Mouse (Mus musculus): ENCODE data around the gene Ascc1. TPM values are rescaled to one million over a fixed set of nuclear protein-coding genes. Genes with fewer than 3 reads are reported as not detected.
"Not testable (repeated sequence)": the region's sequence is repeated elsewhere in the genome, so short reads cannot be mapped to it uniquely, and the experiment has no call there.

Gene Ascc1
- polyA plus RNA-seq, 1 experiment from 2014 or later: 37.2 TPM

GRCm38 (mm10) chr10:59995889-59996288, 6.7 kb upstream of the Ascc1 start:
- Histone ChIP-seq H3K9me3 (ENCODE audit: control insufficient read depth, low read length) (no peaks in the 10 kb centered on the region), H3K4me2 (no peak overlapping the region), H3K27ac (ENCODE audit: low read depth, low read length) (no peak overlapping the region), H3K27me3 (replicated peaks; ENCODE audit: control insufficient read depth, insufficient read depth, low read length) (no peaks in the 10 kb centered on the region), H3K36me3 (ENCODE audit: control insufficient read depth, insufficient read depth, low read length) (peaks cover 24% of the 10 kb centered on the region), H3K4me1 (replicated peaks; ENCODE audit: control insufficient read depth, insufficient read depth, low read length) (0 out of 2 replicates have a peak, but pooled peaks cover 3% of the 10 kb centered on the region), H3K4me3 (ENCODE audit: low read depth, low read length) (no peak overlapping the region), H3K9ac (ENCODE audit: low read depth, low read length) (no peak overlapping the region)
- 94% methylated on average over 6 of the region's 6 CpGs for WGBS
- DNase-seq (ENCODE audit: low spot score): no peak
- ATAC-seq (replicated peaks; ENCODE audit: low FRiP score): no peak

DNA sequence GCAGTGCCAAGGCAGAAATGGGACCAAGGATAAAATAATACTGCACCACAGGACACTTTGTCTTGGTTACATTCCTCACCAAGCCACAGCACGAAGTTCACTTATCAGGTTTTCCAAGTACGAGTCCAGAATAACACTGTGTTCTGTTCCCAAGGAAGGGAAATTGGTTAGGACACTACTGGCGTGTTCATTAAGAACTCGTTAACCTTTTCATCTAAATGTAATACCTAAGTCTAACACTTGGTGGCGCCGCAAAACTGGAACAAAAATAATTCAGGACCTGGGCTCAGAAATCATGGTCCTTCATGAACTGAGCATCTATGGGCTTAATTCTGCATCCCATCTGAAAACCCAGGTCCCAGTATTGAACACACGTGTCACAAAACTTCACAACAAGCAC, 5.0 kb upstream of the Ascc1 start:
- no peak overlapping the region for H3K9ac ChIP-seq (ENCODE audit: low read depth, low read length)
- peaks cover 9% of the 10 kb centered on the region for H3K4me1 ChIP-seq (replicated peaks; ENCODE audit: control insufficient read depth, insufficient read depth, low read length)
- H3K9me3 ChIP-seq (ENCODE audit: control insufficient read depth, low read length): no peaks in the 10 kb centered on the region
- H3K4me2 ChIP-seq: no peak overlapping the region
- no peak overlapping the region for H3K27ac ChIP-seq (ENCODE audit: low read depth, low read length)
- no peak overlapping the region for H3K4me3 ChIP-seq (ENCODE audit: low read depth, low read length)
- whole genome bisulfite sequencing: 17% methylated on average over 7 of the region's 7 CpGs
- H3K27me3 ChIP-seq (replicated peaks; ENCODE audit: control insufficient read depth, insufficient read depth, low read length): no peaks in the 10 kb centered on the region
- H3K36me3 ChIP-seq (ENCODE audit: control insufficient read depth, insufficient read depth, low read length): peaks cover 22% of the 10 kb centered on the region
- no peak for DNase-seq (ENCODE audit: low spot score)
- no peak for ATAC-seq (replicated peaks; ENCODE audit: low FRiP score)

- DNase-seq (ENCODE audit: low spot score) (no peak), ATAC-seq (replicated peaks; ENCODE audit: low FRiP score) (no peak)
- Histone ChIP-seq H3K27me3 (replicated peaks; ENCODE audit: control insufficient read depth, insufficient read depth, low read length) (no peaks in the 10 kb centered on the region), H3K9me3 (ENCODE audit: control insufficient read depth, low read length) (no peaks in the 10 kb centered on the region), H3K27ac (ENCODE audit: low read depth, low read length) (no peak overlapping the region), H3K9ac (ENCODE audit: low read depth, low read length) (no peak overlapping the region), H3K4me1 (replicated peaks; ENCODE audit: control insufficient read depth, insufficient read depth, low read length) (peaks cover 9% of the 10 kb centered on the region), H3K4me2 (no peak overlapping the region), H3K4me3 (ENCODE audit: low read depth, low read length) (no peak overlapping the region), H3K36me3 (ENCODE audit: control insufficient read depth, insufficient read depth, low read length) (peaks cover 16% of the 10 kb centered on the region; the same call in 1 of the 2 replicates)
- WGBS: 75% methylated on average over 3 of the region's 3 CpGs
Observed at GRCm38 (mm10) chr10:59999057-59999456, 3.5 kb upstream of the Ascc1 start.

- H3K4me3 ChIP-seq (ENCODE audit: low read depth, low read length): peak overlapping the region; percentile 63
- H3K9me3 ChIP-seq (ENCODE audit: control insufficient read depth, low read length); ATAC-seq (replicated peaks; ENCODE audit: low FRiP score); DNase-seq (ENCODE audit: low spot score); H3K27ac ChIP-seq (ENCODE audit: low read depth, low read length); H3K27me3 ChIP-seq (replicated peaks; ENCODE audit: control insufficient read depth, insufficient read depth, low read length); H3K4me1 ChIP-seq (replicated peaks; ENCODE audit: control insufficient read depth, insufficient read depth, low read length); H3K36me3 ChIP-seq (ENCODE audit: control insufficient read depth, insufficient read depth, low read length): not testable (repeated sequence)
- H3K4me2 ChIP-seq: peak overlapping the region; percentile 90
- peak overlapping the region; percentile 41; the same call in 1 of the 2 replicates for H3K9ac ChIP-seq (ENCODE audit: low read depth, low read length)
- 83% methylated on average over 8 of the region's 8 CpGs for WGBS
Observed at GRCm38 (mm10) chr10:60001663-60002062, 942 bp upstream of the Ascc1 start.

DNA sequence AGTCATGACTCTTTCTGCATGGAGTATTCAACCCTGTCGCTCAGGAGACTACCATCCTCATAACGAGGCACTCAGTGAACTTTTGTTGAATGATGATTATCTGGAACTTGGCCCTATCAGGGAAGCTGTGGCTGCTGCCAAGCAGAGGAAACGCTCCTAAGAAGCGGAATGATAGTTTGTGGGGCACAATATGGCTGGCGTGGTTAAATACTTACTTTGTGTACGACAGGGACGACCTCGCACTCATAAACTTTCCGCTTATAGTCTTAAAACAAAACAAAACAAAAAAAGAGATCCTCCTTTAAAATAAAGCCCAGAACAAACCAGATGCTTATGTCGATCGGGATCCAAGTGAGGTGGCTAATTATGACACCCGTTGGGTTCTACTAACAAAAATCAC, 402 bp upstream of the Ascc1 start:
- 3% methylated on average over 12 of the region's 12 CpGs for WGBS
- ATAC-seq (replicated peaks; ENCODE audit: low FRiP score) (peak; percentile 13; the same call in 1 of the 2 replicates), DNase-seq (ENCODE audit: low spot score) (no peak)
- Histone ChIP-seq H3K9ac (ENCODE audit: low read depth, low read length) (peak overlapping the region; percentile 82), H3K27ac (ENCODE audit: low read depth, low read length) (peak overlapping the region; percentile 95), H3K4me1 (replicated peaks; ENCODE audit: control insufficient read depth, insufficient read depth, low read length) (peaks cover 9% of the 10 kb centered on the region), H3K4me3 (ENCODE audit: low read depth, low read length) (peak overlapping the region; percentile 63), H3K9me3 (ENCODE audit: control insufficient read depth, low read length) (no peaks in the 10 kb centered on the region), H3K27me3 (replicated peaks; ENCODE audit: control insufficient read depth, insufficient read depth, low read length) (no peaks in the 10 kb centered on the region), H3K4me2 (peak overlapping the region; percentile 90), H3K36me3 (ENCODE audit: control insufficient read depth, insufficient read depth, low read length) (peaks cover 4% of the 10 kb centered on the region; the same call in 1 of the 2 replicates)

GRCm38 (mm10) chr10:60003213-60003752, 678 bp downstream of the Ascc1 start:
- no peaks in the 10 kb centered on the region for H3K9me3 ChIP-seq (ENCODE audit: control insufficient read depth, low read length)
- peaks cover 4% of the 10 kb centered on the region; the same call in 1 of the 2 replicates for H3K36me3 ChIP-seq (ENCODE audit: control insufficient read depth, insufficient read depth, low read length)
- 2% methylated on average over 21 of the region's 21 CpGs for WGBS
- no peaks in the 10 kb centered on the region for H3K27me3 ChIP-seq (replicated peaks; ENCODE audit: control insufficient read depth, insufficient read depth, low read length)
- DNase-seq (ENCODE audit: low spot score) (no peak), ATAC-seq (replicated peaks; ENCODE audit: low FRiP score) (no peak)
- H3K4me1 ChIP-seq (replicated peaks; ENCODE audit: control insufficient read depth, insufficient read depth, low read length): peaks cover 9% of the 10 kb centered on the region
- peak overlapping the region; percentile 95 for H3K27ac ChIP-seq (ENCODE audit: low read depth, low read length)
- H3K9ac ChIP-seq (ENCODE audit: low read depth, low read length): peak overlapping the region; percentile 82
- peak overlapping the region; percentile 63 for H3K4me3 ChIP-seq (ENCODE audit: low read depth, low read length)
- H3K4me2 ChIP-seq: peak overlapping the region; percentile 90

- Histone ChIP-seq H3K9me3 (ENCODE audit: control insufficient read depth, low read length) (no peaks in the 10 kb centered on the region), H3K27ac (ENCODE audit: low read depth, low read length) (peak overlapping the region; percentile 95), H3K36me3 (ENCODE audit: control insufficient read depth, insufficient read depth, low read length) (peaks cover 4% of the 10 kb centered on the region; the same call in 1 of the 2 replicates), H3K9ac (ENCODE audit: low read depth, low read length) (peak overlapping the region; percentile 82), H3K4me1 (replicated peaks; ENCODE audit: control insufficient read depth, insufficient read depth, low read length) (peaks cover 8% of the 10 kb centered on the region), H3K27me3 (replicated peaks; ENCODE audit: control insufficient read depth, insufficient read depth, low read length) (no peaks in the 10 kb centered on the region), H3K4me2 (peak overlapping the region; percentile 90), H3K4me3 (ENCODE audit: low read depth, low read length) (peak overlapping the region; percentile 63)
- WGBS: 71% methylated on average over 9 of the region's 9 CpGs
- ATAC-seq (replicated peaks; ENCODE audit: low FRiP score) (no peak), DNase-seq (ENCODE audit: low spot score) (no peak)
Observed at GRCm38 (mm10) chr10:60003847-60004246, 1.2 kb downstream of the Ascc1 start.

GRCm38 (mm10) chr10:60005264-60005663, 2.7 kb downstream of the Ascc1 start:
- peaks cover 4% of the 10 kb centered on the region; the same call in 1 of the 2 replicates for H3K36me3 ChIP-seq (ENCODE audit: control insufficient read depth, insufficient read depth, low read length)
- H3K27me3 ChIP-seq (replicated peaks; ENCODE audit: control insufficient read depth, insufficient read depth, low read length): no peaks in the 10 kb centered on the region
- no peak overlapping the region for H3K4me2 ChIP-seq
- no peak overlapping the region for H3K27ac ChIP-seq (ENCODE audit: low read depth, low read length)
- DNase-seq (ENCODE audit: low spot score) (no peak), ATAC-seq (replicated peaks; ENCODE audit: low FRiP score) (no peak)
- H3K4me3 ChIP-seq (ENCODE audit: low read depth, low read length): no peak overlapping the region
- peaks cover 6% of the 10 kb centered on the region for H3K4me1 ChIP-seq (replicated peaks; ENCODE audit: control insufficient read depth, insufficient read depth, low read length)
- H3K9me3 ChIP-seq (ENCODE audit: control insufficient read depth, low read length): no peaks in the 10 kb centered on the region
- no peak overlapping the region for H3K9ac ChIP-seq (ENCODE audit: low read depth, low read length)
- 46% methylated on average over 2 of the region's 2 CpGs for WGBS

GRCm38 (mm10) chr10:60009115-60009514, 6.5 kb downstream of the Ascc1 start:
- no peaks in the 10 kb centered on the region for H3K9me3 ChIP-seq (ENCODE audit: control insufficient read depth, low read length)
- H3K36me3 ChIP-seq (ENCODE audit: control insufficient read depth, insufficient read depth, low read length): peaks cover 2% of the 10 kb centered on the region
- WGBS: 41% methylated on average over 3 of the region's 3 CpGs
- H3K9ac ChIP-seq (ENCODE audit: low read depth, low read length): no peak overlapping the region
- no peaks in the 10 kb centered on the region for H3K27me3 ChIP-seq (replicated peaks; ENCODE audit: control insufficient read depth, insufficient read depth, low read length)
- DNase-seq (ENCODE audit: low spot score) (no peak), ATAC-seq (replicated peaks; ENCODE audit: low FRiP score) (no peak)
- no peak overlapping the region for H3K4me3 ChIP-seq (ENCODE audit: low read depth, low read length)
- no peak overlapping the region for H3K27ac ChIP-seq (ENCODE audit: low read depth, low read length)
- H3K4me1 ChIP-seq (replicated peaks; ENCODE audit: control insufficient read depth, insufficient read depth, low read length): no peaks in the 10 kb centered on the region; the same call in 1 of the 2 replicates
- H3K4me2 ChIP-seq: no peak overlapping the region
